Mouse (Mus musculus) urinary bladder, adult 2 months (tissue): Measurements from ENCODE around the gene Gm10271. TPM values are rescaled to one million over a fixed set of nuclear protein-coding genes. Genes with fewer than 3 reads are reported as not detected.

Experiments
- polyA plus RNA-seq: library from polyadenylated mRNA; depleted of rRNA; stranded (reverse); fragments of >200 nt; gene quantifications from 2 replicates; pipeline ENCODE4 v1.2.3, GENCODE M21; 2012; rRNA removed

Gene Gm10271
- polyA plus RNA-seq, 1 experiment: not detected

Other genes starting within 250 kb of the Gm10271 start
- gene Myrfl, start 75.7 kb downstream of the Gm10271 start, polyA plus RNA-seq: not detected in 2 replicates
- 53.3 and 53.4 TPM in 2 replicates for gene Rab3ip, start 21.8 kb downstream of the Gm10271 start, polyA plus RNA-seq
- gene Best3, start 13.7 kb upstream of the Gm10271 start, polyA plus RNA-seq: 0.14 and 0.21 TPM in 2 replicates
- 0.24 and 0.30 TPM in 2 replicates for gene Lrrc10, start 72.7 kb upstream of the Gm10271 start, polyA plus RNA-seq
- gene Cct2, start 91.2 kb upstream of the Gm10271 start, polyA plus RNA-seq: 162 and 163 TPM in 2 replicates
- 21.5 and 23.9 TPM in 2 replicates for gene Frs2, start 175.9 kb upstream of the Gm10271 start, polyA plus RNA-seq